Mouse (Mus musculus): ENCODE results near the gene Cacnb2. TPM values are rescaled to one million over a fixed set of nuclear protein-coding genes. Genes with fewer than 3 reads are reported as not detected.

Cacnb2 gene
- polyA plus RNA-seq, 1 experiment from 2014 or later, result 2.2 TPM

- H3K27me3 ChIP-seq (replicated peaks; ENCODE audit: low read depth, poor library complexity, severe bottlenecking), result no peaks in the 10 kb centered on the region
- H3K27ac ChIP-seq (replicated peaks), result no peak overlapping the region
- no peak overlapping the region for H3K4me3 ChIP-seq
- no peaks in the 10 kb centered on the region for H3K36me3 ChIP-seq (replicated peaks)
- no peak for DNase-seq (ENCODE audit: low spot score)
- H3K9me3 ChIP-seq, result no peaks in the 10 kb centered on the region
- H3K4me1 ChIP-seq, result peaks cover 11% of the 10 kb centered on the region
- WGBS, result 81% methylated on average over 2 of the region's 2 CpGs
These were observed 218.1 kb downstream of the Cacnb2 start for GRCm38 (mm10) chr2:14820946-14821345.

- H3K9me3 ChIP-seq, result no peaks in the 10 kb centered on the region
- no peaks in the 10 kb centered on the region for H3K36me3 ChIP-seq (replicated peaks)
- H3K27me3 ChIP-seq (replicated peaks; ENCODE audit: low read depth, poor library complexity, severe bottlenecking), result no peaks in the 10 kb centered on the region
- no peak overlapping the region for H3K27ac ChIP-seq (replicated peaks)
- DNase-seq (ENCODE audit: low spot score), result peak; percentile 14
- H3K4me3 ChIP-seq, result no peak overlapping the region
- H3K4me1 ChIP-seq, result peaks cover 15% of the 10 kb centered on the region
These were observed 220.2 kb downstream of the Cacnb2 start for GRCm38 (mm10) chr2:14823105-14823504.

GRCm38 (mm10) chr2:14823816-14824348 lies 221.0 kb downstream of the Cacnb2 start:
- Histone ChIP-seq H3K4me1 (peaks cover 21% of the 10 kb centered on the region), H3K36me3 (replicated peaks) (no peaks in the 10 kb centered on the region), H3K27ac (replicated peaks) (no peak overlapping the region; the same call in 1 of the 2 replicates), H3K4me3 (no peak overlapping the region), H3K27me3 (replicated peaks; ENCODE audit: low read depth, poor library complexity, severe bottlenecking) (no peaks in the 10 kb centered on the region), H3K9me3 (no peaks in the 10 kb centered on the region)
- WGBS, result 42% methylated on average over 11 of the region's 11 CpGs
- peak; percentile 13 for DNase-seq (ENCODE audit: low spot score)

- H3K4me3 ChIP-seq, result no peak overlapping the region
- H3K36me3 ChIP-seq (replicated peaks), result no peaks in the 10 kb centered on the region
- H3K9me3 ChIP-seq, result no peaks in the 10 kb centered on the region
- H3K27ac ChIP-seq (replicated peaks), result no peak overlapping the region
- no peak for DNase-seq (ENCODE audit: low spot score)
- peaks cover 28% of the 10 kb centered on the region for H3K4me1 ChIP-seq
- 59% methylated on average over 4 of the region's 4 CpGs for WGBS
- no peaks in the 10 kb centered on the region for H3K27me3 ChIP-seq (replicated peaks; ENCODE audit: low read depth, poor library complexity, severe bottlenecking)
These were observed 222.3 kb downstream of the Cacnb2 start for GRCm38 (mm10) chr2:14825146-14825545.

GRCm38 (mm10) chr2:14829451-14829850 lies 226.6 kb downstream of the Cacnb2 start:
- Histone ChIP-seq H3K36me3 (replicated peaks) (no peaks in the 10 kb centered on the region), H3K27ac (replicated peaks) (no peak overlapping the region), H3K4me3 (no peak overlapping the region), H3K27me3 (replicated peaks; ENCODE audit: low read depth, poor library complexity, severe bottlenecking) (no peaks in the 10 kb centered on the region), H3K9me3 (no peaks in the 10 kb centered on the region), H3K4me1 (peaks cover 17% of the 10 kb centered on the region)
- DNase-seq (ENCODE audit: low spot score), result no peak
- 68% methylated on average over 3 of the region's 3 CpGs for WGBS

- no peaks in the 10 kb centered on the region for H3K9me3 ChIP-seq
- H3K4me3 ChIP-seq, result no peak overlapping the region
- no peaks in the 10 kb centered on the region for H3K27me3 ChIP-seq (replicated peaks; ENCODE audit: low read depth, poor library complexity, severe bottlenecking)
- H3K36me3 ChIP-seq (replicated peaks), result no peaks in the 10 kb centered on the region
- H3K4me1 ChIP-seq, result peaks cover 17% of the 10 kb centered on the region
- WGBS, result 66% methylated on average over 2 of the region's 2 CpGs
- H3K27ac ChIP-seq (replicated peaks), result no peak overlapping the region
- no peak for DNase-seq (ENCODE audit: low spot score)
These were observed 228.4 kb downstream of the Cacnb2 start for GRCm38 (mm10) chr2:14831308-14831707.

GRCm38 (mm10) chr2:14834700-14835317 lies 231.9 kb downstream of the Cacnb2 start:
- H3K36me3 ChIP-seq (replicated peaks), result no peaks in the 10 kb centered on the region
- H3K27ac ChIP-seq (replicated peaks), result no peak overlapping the region
- H3K27me3 ChIP-seq (replicated peaks; ENCODE audit: low read depth, poor library complexity, severe bottlenecking), result no peaks in the 10 kb centered on the region
- 86% methylated on average over 5 of the region's 5 CpGs for WGBS
- H3K4me3 ChIP-seq, result no peak overlapping the region
- no peaks in the 10 kb centered on the region for H3K4me1 ChIP-seq
- DNase-seq (ENCODE audit: low spot score), result no peak
- no peaks in the 10 kb centered on the region for H3K9me3 ChIP-seq

- no peak for DNase-seq (ENCODE audit: low spot score)
- Histone ChIP-seq H3K9me3 (no peaks in the 10 kb centered on the region), H3K36me3 (replicated peaks) (no peaks in the 10 kb centered on the region), H3K4me1 (no peaks in the 10 kb centered on the region), H3K4me3 (no peak overlapping the region), H3K27me3 (replicated peaks; ENCODE audit: low read depth, poor library complexity, severe bottlenecking) (no peaks in the 10 kb centered on the region), H3K27ac (replicated peaks) (no peak overlapping the region)
- WGBS, result 72% methylated on average over 1 of the region's 1 CpGs
These were observed 238.4 kb downstream of the Cacnb2 start for GRCm38 (mm10) chr2:14841272-14841671.

- Histone ChIP-seq H3K27me3 (replicated peaks; ENCODE audit: low read depth, poor library complexity, severe bottlenecking) (no peaks in the 10 kb centered on the region), H3K27ac (replicated peaks) (no peak overlapping the region), H3K4me1 (no peaks in the 10 kb centered on the region), H3K36me3 (replicated peaks) (no peaks in the 10 kb centered on the region), H3K9me3 (no peaks in the 10 kb centered on the region), H3K4me3 (no peak overlapping the region)
- 75% methylated on average over 1 of the region's 1 CpGs for WGBS
- DNase-seq (ENCODE audit: low spot score), result no peak
These were observed 243.8 kb downstream of the Cacnb2 start for GRCm38 (mm10) chr2:14846727-14847126.

- Histone ChIP-seq H3K9me3 (no peaks in the 10 kb centered on the region), H3K36me3 (replicated peaks) (no peaks in the 10 kb centered on the region), H3K27ac (replicated peaks) (no peak overlapping the region), H3K4me3 (no peak overlapping the region), H3K4me1 (no peaks in the 10 kb centered on the region), H3K27me3 (replicated peaks; ENCODE audit: low read depth, poor library complexity, severe bottlenecking) (no peaks in the 10 kb centered on the region)
- 85% methylated on average over 1 of the region's 1 CpGs for WGBS
- no peak for DNase-seq (ENCODE audit: low spot score)
These were observed 244.3 kb downstream of the Cacnb2 start for GRCm38 (mm10) chr2:14847188-14847587.

GRCm38 (mm10) chr2:14850831-14851230 lies 247.9 kb downstream of the Cacnb2 start:
- H3K36me3 ChIP-seq (replicated peaks), result no peaks in the 10 kb centered on the region
- H3K4me3 ChIP-seq, result no peak overlapping the region
- H3K27me3 ChIP-seq (replicated peaks; ENCODE audit: low read depth, poor library complexity, severe bottlenecking), result no peaks in the 10 kb centered on the region
- DNase-seq (ENCODE audit: low spot score), result no peak
- no peaks in the 10 kb centered on the region for H3K9me3 ChIP-seq
- H3K4me1 ChIP-seq, result no peaks in the 10 kb centered on the region
- 90% methylated on average over 1 of the region's 1 CpGs for WGBS
- no peak overlapping the region for H3K27ac ChIP-seq (replicated peaks)

GRCm38 (mm10) chr2:14851383-14851782 lies 248.5 kb downstream of the Cacnb2 start:
- 84% methylated on average over 1 of the region's 1 CpGs for WGBS
- H3K9me3 ChIP-seq, result no peaks in the 10 kb centered on the region
- H3K4me1 ChIP-seq, result no peaks in the 10 kb centered on the region
- DNase-seq (ENCODE audit: low spot score), result no peak
- no peaks in the 10 kb centered on the region for H3K36me3 ChIP-seq (replicated peaks)
- H3K27ac ChIP-seq (replicated peaks), result no peak overlapping the region
- H3K27me3 ChIP-seq (replicated peaks; ENCODE audit: low read depth, poor library complexity, severe bottlenecking), result no peaks in the 10 kb centered on the region
- no peak overlapping the region for H3K4me3 ChIP-seq

GRCm38 (mm10) chr2:14854054-14854453 lies 251.2 kb downstream of the Cacnb2 start:
- no peak for DNase-seq (ENCODE audit: low spot score)
- Histone ChIP-seq H3K4me3 (no peak overlapping the region), H3K27me3 (replicated peaks; ENCODE audit: low read depth, poor library complexity, severe bottlenecking) (no peaks in the 10 kb centered on the region), H3K9me3 (no peaks in the 10 kb centered on the region), H3K27ac (replicated peaks) (no peak overlapping the region), H3K36me3 (replicated peaks) (no peaks in the 10 kb centered on the region), H3K4me1 (no peaks in the 10 kb centered on the region)
- WGBS, result 91% methylated on average over 2 of the region's 2 CpGs
